Mouse (Mus musculus) lung, postnatal 0 days (tissue): ENCODE measurements at regions not wholly inside any gene's neighbourhood (a gene's known extent, or its start where the extent isn't known, plus 50 kb on each side); places are given as distances from the start of the nearest gene placed in this dataset.

Experiments
- CTCF ChIP-seq: IDR thresholded peaks from 2 replicates; pipeline ENCODE4 v1.5.1; 2016; ENCODE audit warnings: antibody characterized with exemption, mild to moderate bottlenecking
- EP300 ChIP-seq: IDR thresholded peaks from 2 replicates; pipeline ENCODE4 v1.6.1; 2016; ENCODE audit warnings: antibody characterized with exemption, mild to moderate bottlenecking, control low read depth

- TF ChIP-seq CTCF = no peak
- TF ChIP-seq EP300 = no peak
Measured at GRCm38 (mm10) chr14:64517584-64518195, 413.6 kb downstream of the Prss52 start.
